Mouse (Mus musculus) midbrain, embryonic 13.5 days (tissue): ENCODE measurements around the gene Gm11172. TPM values are rescaled to one million over a fixed set of nuclear protein-coding genes. Genes with fewer than 3 reads are reported as not detected.
A peak's percentile ranks its signal among the peaks of the same experiment; 100 is the strongest.

Experiments used
- ATAC-seq: fragments of 200-750 bp; cut with Nextera tagmentation; 2 replicates; pipeline ENCODE4 v1.8.0; 2017; ENCODE audit warnings: mild to moderate bottlenecking, moderate TSS enrichment, moderate library complexity
- H3K27ac ChIP-seq: fragments of 300-500 bp; sonication (generic); 2 replicates; pipeline ENCODE4 v1.5.1; 2015; ENCODE audit warnings: inconsistent platforms, mild to moderate bottlenecking, moderate library complexity
- H3K27me3 ChIP-seq: fragments of 300-500 bp; sonication (generic); 2 replicates; pipeline ENCODE4 v1.6.1; 2015; ENCODE audit warnings: mild to moderate bottlenecking, inconsistent platforms
- H3K36me3 ChIP-seq: fragments of 300-500 bp; sonication (generic); 2 replicates; pipeline ENCODE4 v1.6.1; 2015; ENCODE audit warnings: mild to moderate bottlenecking, inconsistent platforms
- H3K4me1 ChIP-seq: fragments of 300-500 bp; sonication (generic); replicated peaks from 2 replicates; pipeline ENCODE4 v1.6.1; 2015; ENCODE audit warnings: inconsistent platforms
- H3K4me2 ChIP-seq: fragments of 300-500 bp; sonication (generic); replicated peaks from 2 replicates; pipeline ENCODE4 v1.6.1; 2015; ENCODE audit warnings: moderate library complexity, mild to moderate bottlenecking, inconsistent platforms
- H3K4me3 ChIP-seq: fragments of 300-500 bp; sonication (generic); replicated peaks from 2 replicates; pipeline ENCODE4 v1.5.1; 2015; ENCODE audit warnings: mild to moderate bottlenecking, inconsistent platforms
- H3K9ac ChIP-seq: fragments of 300-500 bp; sonication (generic); replicated peaks from 2 replicates; pipeline ENCODE4 v1.6.1; 2015; ENCODE audit warnings: mild to moderate bottlenecking, inconsistent platforms
- H3K9me3 ChIP-seq: fragments of 300-500 bp; sonication (generic); 2 replicates; pipeline ENCODE4 v1.6.1; 2016; ENCODE audit warnings: mild to moderate bottlenecking, inconsistent platforms
- WGBS: fragments of 180-500 bp; shearing (Covaris S2); methylation state at CpG from one replicate; pipeline ENCODE4 v1.1.7; 2015; 5-methylcytosine and 5-hydroxymethylcytosine counted together
- polyA plus RNA-seq: library from polyadenylated mRNA; unstranded; fragments of >200 nt; fragmentation: Nextera tagmentation; extraction: Ambion mirVana; gene quantifications from 2 replicates; pipeline ENCODE4 v1.2.1, GENCODE M21; 2015

The Gm11172 gene
- polyA plus RNA-seq, 1 experiment from 2014 or later: not detected

DNA sequence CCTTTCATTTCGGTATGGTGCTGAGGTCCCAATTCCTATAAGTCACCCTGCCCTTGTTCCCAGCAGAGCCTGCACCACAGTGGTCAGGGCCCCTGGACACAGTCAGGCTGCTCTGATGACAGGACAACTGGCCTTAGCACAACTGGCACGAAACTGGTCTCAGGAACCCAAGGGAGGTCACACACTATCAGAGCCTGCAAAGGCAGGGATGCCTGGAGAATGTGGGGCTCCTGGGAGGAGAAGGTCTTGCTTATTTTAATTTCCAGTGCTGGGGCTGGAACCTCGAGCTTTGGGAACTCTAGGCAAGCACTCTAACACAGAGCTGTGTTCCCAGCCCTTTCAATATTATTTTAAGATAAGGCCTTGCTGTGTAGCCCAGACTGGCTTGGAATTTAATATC is 7.3 kb downstream of the Gm11172 start:
- ATAC-seq: no peak
- H3K36me3 ChIP-seq: no peaks in the 10 kb centered on the region
- no peaks in the 10 kb centered on the region for H3K9me3 ChIP-seq
- no peak overlapping the region for H3K27ac ChIP-seq
- no peaks in the 10 kb centered on the region for H3K4me1 ChIP-seq
- no peaks in the 10 kb centered on the region for H3K27me3 ChIP-seq
- H3K4me2 ChIP-seq: no peak overlapping the region
- 82% methylated on average over 3 of the region's 3 CpGs for WGBS
- H3K4me3 ChIP-seq: no peak overlapping the region
- H3K9ac ChIP-seq: no peak overlapping the region

DNA sequence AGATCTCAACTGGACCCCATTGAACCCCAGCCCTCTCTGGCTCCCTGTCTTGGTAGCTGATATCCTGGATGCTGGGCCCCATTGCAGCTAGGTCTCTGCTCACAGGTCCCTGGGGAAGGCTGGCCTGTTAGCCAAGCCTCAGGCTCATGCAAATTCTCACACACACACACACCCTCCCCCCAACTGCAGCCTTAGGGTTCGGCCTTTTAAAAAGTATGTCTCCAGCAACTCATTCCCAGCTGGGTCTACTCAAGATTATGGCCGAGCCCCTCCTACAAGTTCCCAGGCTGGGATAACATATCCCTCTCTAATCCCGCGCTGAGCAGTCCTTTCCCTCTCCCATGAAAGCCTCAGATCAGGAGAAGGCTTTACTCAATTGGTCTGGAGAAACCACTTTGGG is 8.7 kb downstream of the Gm11172 start:
- Histone ChIP-seq H3K9ac (no peak overlapping the region), H3K4me3 (no peak overlapping the region), H3K27me3 (no peaks in the 10 kb centered on the region), H3K4me1 (no peaks in the 10 kb centered on the region), H3K9me3 (no peaks in the 10 kb centered on the region), H3K36me3 (no peaks in the 10 kb centered on the region), H3K4me2 (no peak overlapping the region), H3K27ac (no peak overlapping the region)
- ATAC-seq: no peak
- 66% methylated on average over 4 of the region's 4 CpGs for WGBS

DNA sequence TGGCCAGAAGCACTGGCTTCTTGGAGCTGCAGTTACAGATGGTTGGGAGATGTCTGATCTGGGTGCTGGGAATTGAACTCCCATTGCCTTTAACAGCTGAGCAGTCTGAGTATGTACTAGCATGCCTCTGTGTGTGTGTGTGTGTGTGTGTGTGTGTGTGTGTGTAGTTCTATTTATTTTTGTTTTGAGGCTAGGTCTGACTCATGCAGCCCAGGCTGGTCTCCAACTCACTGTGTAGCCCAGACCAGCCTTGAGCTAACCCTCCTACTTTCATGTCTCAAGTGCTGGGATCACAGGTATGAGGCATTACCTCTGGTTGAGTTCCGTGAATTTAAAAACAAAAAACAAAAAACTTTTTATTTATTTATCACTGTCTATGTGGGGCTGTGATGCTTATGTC is 11.8 kb downstream of the Gm11172 start:
- H3K9ac ChIP-seq: no peak overlapping the region
- H3K27me3 ChIP-seq: no peaks in the 10 kb centered on the region
- H3K4me3 ChIP-seq: no peak overlapping the region
- no peak overlapping the region for H3K4me2 ChIP-seq
- H3K4me1 ChIP-seq: no peaks in the 10 kb centered on the region
- no peaks in the 10 kb centered on the region for H3K36me3 ChIP-seq
- H3K9me3 ChIP-seq: no peaks in the 10 kb centered on the region
- no peak overlapping the region for H3K27ac ChIP-seq
- 85% methylated on average over 1 of the region's 1 CpGs for WGBS
- ATAC-seq: no peak

DNA sequence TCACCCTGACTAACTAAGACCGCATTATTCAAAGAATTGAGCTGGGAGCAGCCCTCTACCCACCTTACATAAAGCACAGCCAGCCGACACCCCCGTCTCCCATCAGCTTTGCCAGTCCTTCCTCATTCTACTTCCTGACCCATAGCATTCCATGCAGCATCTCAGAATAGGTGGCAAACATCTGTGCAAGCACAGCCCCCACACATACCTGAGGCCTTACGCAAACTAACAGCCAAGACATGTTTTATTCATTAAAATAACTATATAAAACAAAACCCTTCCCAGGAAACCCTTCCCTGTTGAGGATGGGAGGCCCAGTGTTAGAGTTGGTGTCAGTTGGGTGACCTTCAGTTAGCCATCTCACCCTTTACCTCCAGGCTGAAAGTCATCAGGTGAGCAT is 13.1 kb downstream of the Gm11172 start:
- WGBS: 95% methylated on average over 4 of the region's 4 CpGs
- Histone ChIP-seq H3K36me3 (no peaks in the 10 kb centered on the region), H3K4me3 (no peak overlapping the region), H3K27me3 (no peaks in the 10 kb centered on the region), H3K4me1 (no peaks in the 10 kb centered on the region), H3K4me2 (no peak overlapping the region), H3K9me3 (no peaks in the 10 kb centered on the region), H3K9ac (no peak overlapping the region), H3K27ac (no peak overlapping the region)
- no peak for ATAC-seq

DNA sequence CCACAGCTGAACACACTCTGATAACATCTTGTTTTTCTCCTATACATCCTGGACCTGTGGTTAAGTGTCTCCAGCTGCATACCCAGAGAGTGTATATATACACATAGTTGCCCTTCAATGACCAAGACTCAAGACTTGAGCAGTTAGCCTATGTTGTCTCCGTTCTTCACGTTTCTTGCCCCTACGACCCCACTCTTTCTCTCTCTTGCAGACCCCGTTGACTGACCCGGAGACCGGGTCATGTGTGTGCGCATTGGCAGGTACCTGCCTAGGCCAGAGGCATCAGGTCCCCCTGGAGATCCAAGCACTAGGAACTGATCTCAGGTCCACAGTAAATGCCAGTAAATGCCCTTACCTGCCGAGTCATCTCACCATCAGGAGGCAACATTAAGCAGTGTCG is 14.6 kb downstream of the Gm11172 start:
- ATAC-seq: no peak
- Histone ChIP-seq H3K4me3 (no peak overlapping the region), H3K27me3 (no peaks in the 10 kb centered on the region), H3K27ac (no peak overlapping the region), H3K4me2 (no peak overlapping the region), H3K4me1 (no peaks in the 10 kb centered on the region), H3K36me3 (no peaks in the 10 kb centered on the region), H3K9ac (no peak overlapping the region), H3K9me3 (no peaks in the 10 kb centered on the region)
- 90% methylated on average over 9 of the region's 9 CpGs for WGBS

DNA sequence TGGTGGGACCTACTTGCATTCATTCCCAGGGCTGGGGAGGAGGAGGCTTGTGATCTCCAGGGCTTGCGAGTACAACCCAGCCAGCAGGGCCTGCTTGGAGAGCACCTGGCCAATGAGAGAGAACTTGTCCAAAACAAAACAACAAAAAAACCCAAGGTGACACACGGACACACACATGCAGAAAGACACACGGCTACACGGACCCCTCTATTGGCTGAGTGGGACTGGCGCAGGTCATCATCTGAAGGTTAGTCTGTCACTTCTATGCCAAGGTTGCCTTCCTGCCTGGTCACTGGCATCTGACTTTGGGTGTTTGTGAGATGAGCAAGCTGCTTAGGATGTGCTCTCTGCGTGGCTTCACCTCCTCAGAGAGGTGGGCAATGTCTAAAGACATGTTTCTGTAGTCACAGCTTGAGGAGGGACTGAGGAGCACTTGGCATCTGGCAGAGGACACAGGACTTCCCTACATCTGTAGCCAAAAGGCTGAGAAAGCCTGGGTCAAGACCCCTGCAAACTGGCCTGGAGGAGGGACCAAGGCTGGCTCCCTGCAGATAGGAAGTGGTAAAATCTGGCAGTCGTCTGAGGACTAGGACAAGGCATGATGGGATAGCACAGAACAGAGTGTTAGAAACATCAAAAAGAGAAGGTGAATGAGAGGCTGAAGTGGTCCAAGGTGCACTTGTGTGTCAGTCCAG is 15.2 kb downstream of the Gm11172 start:
- Histone ChIP-seq H3K9me3 (no peaks in the 10 kb centered on the region), H3K4me1 (no peaks in the 10 kb centered on the region), H3K27me3 (no peaks in the 10 kb centered on the region), H3K4me3 (no peak overlapping the region), H3K36me3 (no peaks in the 10 kb centered on the region), H3K9ac (no peak overlapping the region), H3K4me2 (no peak overlapping the region), H3K27ac (no peak overlapping the region)
- ATAC-seq: no peak
- 89% methylated on average over 7 of the region's 7 CpGs for WGBS

DNA sequence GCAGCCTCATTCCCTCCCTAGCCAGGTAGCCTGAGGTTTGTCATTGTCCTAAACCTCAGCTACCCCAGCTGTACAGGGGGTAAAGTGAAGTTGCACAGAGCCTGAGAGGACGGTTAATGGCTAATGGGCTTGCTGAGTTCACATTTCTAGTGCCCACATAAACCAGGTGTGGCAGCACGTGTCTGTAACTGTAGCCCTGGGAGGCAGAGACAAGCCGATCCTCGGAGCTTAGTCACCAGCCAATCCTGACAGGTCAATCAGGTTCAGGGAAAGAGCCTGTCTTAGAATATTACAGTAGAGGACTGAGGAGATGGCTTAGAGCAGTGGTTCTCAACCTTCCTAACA is 15.7 kb downstream of the Gm11172 start:
- 82% methylated on average over 4 of the region's 4 CpGs for WGBS

DNA sequence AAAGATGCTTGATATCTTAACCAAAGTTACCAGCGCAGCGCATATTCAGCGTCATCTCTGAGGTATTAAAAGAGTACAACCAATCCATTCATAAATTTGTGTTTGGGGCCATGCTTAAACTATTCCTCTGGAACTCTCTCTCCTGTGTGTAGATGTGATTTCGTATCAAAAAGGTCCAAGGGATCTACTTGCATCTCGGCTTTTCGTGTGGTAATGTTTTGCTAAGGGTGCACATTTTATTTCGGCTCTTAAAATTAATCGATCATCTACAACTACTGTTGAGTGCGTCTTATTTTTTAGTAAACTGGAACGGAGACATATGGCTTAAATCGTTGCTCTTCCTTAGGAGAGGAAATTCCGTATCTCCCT is 21.8 kb downstream of the Gm11172 start:
- H3K9ac ChIP-seq: no peak overlapping the region
- no peak for ATAC-seq
- WGBS: 10% methylated on average over 12 of the region's 12 CpGs

More for the DNA sequence above, 15.7 kb downstream of the Gm11172 start:
- Histone ChIP-seq H3K27ac (no peak overlapping the region), H3K9me3 (no peaks in the 10 kb centered on the region), H3K4me3 (no peak overlapping the region), H3K27me3 (no peaks in the 10 kb centered on the region), H3K4me1 (no peaks in the 10 kb centered on the region), H3K4me2 (no peak overlapping the region), H3K36me3 (no peaks in the 10 kb centered on the region), H3K9ac (no peak overlapping the region)
- ATAC-seq: no peak

DNA sequence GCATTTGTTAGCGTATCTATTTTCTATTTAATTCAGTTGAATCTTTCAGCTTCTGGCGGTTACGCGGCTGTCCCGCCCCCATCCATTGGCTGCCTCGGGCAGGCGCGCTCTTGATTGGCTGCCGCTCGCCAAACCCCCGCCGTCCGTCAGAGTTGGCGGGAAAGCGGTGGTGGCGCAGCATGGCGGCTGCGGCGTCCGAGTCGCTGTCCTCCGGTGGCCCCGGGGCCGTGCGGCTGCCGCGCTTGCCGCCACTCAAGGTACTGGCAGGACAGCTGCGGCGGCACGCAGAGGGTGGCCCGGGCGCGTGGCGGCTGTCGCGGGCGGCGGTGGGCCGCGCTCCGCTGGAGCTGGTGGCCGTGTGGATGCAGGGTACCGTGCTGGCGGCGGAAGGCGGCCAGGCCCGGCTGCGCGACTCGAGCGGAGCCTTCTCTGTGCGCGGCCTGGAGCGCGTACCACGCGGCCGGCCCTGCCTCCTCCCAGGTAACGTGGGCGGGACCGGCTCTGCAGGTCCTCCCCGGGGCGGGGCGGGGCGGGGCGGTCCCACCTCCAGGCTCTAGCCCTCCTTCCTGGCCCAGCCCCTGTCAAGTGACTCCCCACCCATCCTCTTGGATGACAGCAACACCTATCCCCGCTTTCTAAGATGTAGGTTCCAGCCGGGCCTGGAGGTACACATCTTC is 22.3 kb downstream of the Gm11172 start, which contains the start of gene Rmi2:
Rmi2 (plus strand) TSS at position 149 of the 677 bp plus-strand sequence.
- H3K27ac ChIP-seq: no peak within 1 kb of the TSS
- H3K9me3 ChIP-seq: no peaks in the 10 kb centered on the region
- peak within 1 kb of the TSS; percentile 69 for H3K9ac ChIP-seq
- WGBS: under 1% methylated on average over 65 of the region's 69 CpGs
- H3K4me1 ChIP-seq: peaks cover 20% of the 10 kb centered on the region
- peak; percentile 93 for ATAC-seq
- H3K4me3 ChIP-seq: peak within 1 kb of the TSS; percentile 84
- peak within 1 kb of the TSS; percentile 95 for H3K4me2 ChIP-seq
- H3K36me3 ChIP-seq: no peaks in the 10 kb centered on the region
- H3K27me3 ChIP-seq: peaks cover 10% of the 10 kb centered on the region; the same call in 1 of the 2 replicates

More for the DNA sequence above, 21.8 kb downstream of the Gm11172 start:
- H3K4me1 ChIP-seq: peaks cover 20% of the 10 kb centered on the region
- peak overlapping the region; percentile 95 for H3K4me2 ChIP-seq
- peaks cover 10% of the 10 kb centered on the region; the same call in 1 of the 2 replicates for H3K27me3 ChIP-seq
- peak overlapping the region; percentile 84 for H3K4me3 ChIP-seq
- no peaks in the 10 kb centered on the region for H3K9me3 ChIP-seq
- H3K36me3 ChIP-seq: no peaks in the 10 kb centered on the region
- H3K27ac ChIP-seq: no peak overlapping the region

DNA sequence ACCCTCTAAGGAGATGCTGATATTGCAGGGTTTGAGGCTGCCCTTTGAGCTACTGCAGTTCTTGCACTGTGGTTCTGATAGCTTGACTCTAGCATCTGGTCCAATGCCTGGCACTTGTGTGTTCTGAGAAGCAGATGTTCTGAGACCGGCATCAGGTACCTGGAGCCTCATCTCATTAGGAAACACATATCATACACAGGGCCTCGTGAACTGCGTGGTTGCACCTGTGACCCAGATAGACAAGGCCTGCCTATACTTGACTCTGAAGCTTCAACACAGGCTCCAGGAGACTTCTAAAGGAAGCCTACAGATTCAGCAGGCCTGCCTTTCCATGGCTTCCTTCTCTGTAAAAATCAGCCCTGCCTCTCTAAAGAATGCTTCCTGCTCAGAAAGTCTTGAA is 23.7 kb downstream of the Gm11172 start:
- WGBS: 98% methylated on average over 3 of the region's 3 CpGs
- peaks cover 10% of the 10 kb centered on the region; the same call in 1 of the 2 replicates for H3K27me3 ChIP-seq

DNA sequence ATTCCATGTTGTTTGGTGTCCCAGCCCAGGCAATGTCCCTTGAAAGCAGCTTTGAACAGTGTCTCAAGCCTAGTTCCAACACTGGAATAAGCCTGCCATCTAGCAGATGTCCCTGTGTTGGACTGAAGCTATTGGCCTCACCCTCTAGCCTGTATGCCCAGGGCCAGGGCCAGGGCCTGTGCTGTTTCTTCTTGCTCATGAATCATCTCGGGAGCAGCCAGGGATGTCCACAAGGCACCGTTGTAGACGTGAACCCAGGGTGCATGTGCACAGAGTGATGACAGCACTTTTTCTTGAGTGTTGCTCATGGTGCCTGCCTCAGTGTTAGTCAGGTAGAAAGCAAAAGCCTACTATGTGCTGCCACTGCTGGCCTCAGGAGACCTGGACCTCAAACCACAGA is 24.5 kb downstream of the Gm11172 start:
- no peak overlapping the region for H3K27ac ChIP-seq
- WGBS: 91% methylated on average over 3 of the region's 3 CpGs
- no peak for ATAC-seq

More for the DNA sequence above, 23.7 kb downstream of the Gm11172 start:
- Histone ChIP-seq H3K4me3 (no peak overlapping the region), H3K36me3 (no peaks in the 10 kb centered on the region), H3K4me1 (peaks cover 20% of the 10 kb centered on the region), H3K9ac (no peak overlapping the region), H3K27ac (no peak overlapping the region), H3K4me2 (no peak overlapping the region), H3K9me3 (no peaks in the 10 kb centered on the region)
- no peak for ATAC-seq

DNA sequence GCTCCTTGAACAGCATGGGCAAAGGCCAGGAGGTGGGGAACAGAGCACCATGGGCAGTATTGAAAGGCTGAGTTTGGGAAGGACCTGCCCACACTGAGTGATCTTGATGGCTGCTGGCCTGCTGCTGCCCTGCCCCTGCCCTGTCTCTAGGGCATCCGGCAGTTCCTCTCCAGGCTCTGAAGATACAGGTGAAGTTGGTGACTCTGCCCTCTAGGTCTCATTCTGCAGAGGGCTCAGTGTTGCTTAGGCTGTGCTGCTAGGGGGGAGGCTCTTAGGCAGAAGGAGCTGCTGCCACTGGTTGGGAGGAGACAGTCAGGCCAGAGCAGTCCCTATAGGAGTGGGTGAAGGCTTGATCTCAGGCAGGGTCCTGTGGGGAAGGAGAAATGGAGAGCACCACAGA is 25.2 kb downstream of the Gm11172 start:
- no peak overlapping the region for H3K4me2 ChIP-seq
- no peak overlapping the region for H3K9ac ChIP-seq
- peaks cover 20% of the 10 kb centered on the region for H3K4me1 ChIP-seq
- no peaks in the 10 kb centered on the region for H3K36me3 ChIP-seq
- no peak for ATAC-seq
- 89% methylated on average over 1 of the region's 1 CpGs for WGBS
- no peak overlapping the region for H3K27ac ChIP-seq
- H3K27me3 ChIP-seq: peaks cover 10% of the 10 kb centered on the region; the same call in 1 of the 2 replicates
- no peaks in the 10 kb centered on the region for H3K9me3 ChIP-seq
- no peak overlapping the region for H3K4me3 ChIP-seq

More for the DNA sequence above, 24.5 kb downstream of the Gm11172 start:
- no peaks in the 10 kb centered on the region for H3K36me3 ChIP-seq
- peaks cover 10% of the 10 kb centered on the region; the same call in 1 of the 2 replicates for H3K27me3 ChIP-seq
- peaks cover 20% of the 10 kb centered on the region for H3K4me1 ChIP-seq
- no peak overlapping the region for H3K4me3 ChIP-seq
- H3K4me2 ChIP-seq: no peak overlapping the region
- no peaks in the 10 kb centered on the region for H3K9me3 ChIP-seq
- no peak overlapping the region for H3K9ac ChIP-seq
